ENCODE assay signal across 22 mouse cellular contexts in the genomic region with DNA sequence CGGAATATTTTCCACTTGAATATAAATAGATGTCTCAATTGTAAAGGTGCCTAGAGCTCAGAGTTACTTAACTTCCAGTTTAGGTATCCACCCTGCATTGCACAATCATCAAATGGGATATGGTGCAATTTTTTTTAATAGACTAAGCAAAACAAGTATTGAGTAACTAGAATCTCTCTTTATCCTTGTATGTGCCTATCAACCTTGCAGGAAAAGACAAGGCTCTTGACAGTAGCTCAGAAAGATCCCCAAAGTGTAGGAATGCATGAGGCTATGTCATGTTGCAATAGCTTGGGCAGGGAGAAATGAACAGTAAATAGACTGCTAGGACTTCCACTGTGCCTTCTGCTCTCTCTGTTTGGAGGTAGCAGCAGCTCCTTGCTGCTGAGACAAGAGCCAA.
DNase-seq lines count a peak whose midpoint lies in the region; TF ChIP-seq lines count a peak whose summit lies in the region.
"Had no signal": no experiment of that assay in that cellular context is flagged by ENCODE, and none has a peak within 500 bp of the region (broad histone marks: within the 10 kb centered on the region; RNA-seq: fewer than 3 reads in every experiment).

No protein-coding gene starts in this region.

- H3K27ac ChIP-seq in gastrocnemius, adult 2 months, result peak overlapping the region; percentile 68
- H3K27ac ChIP-seq: embryonic facial prominence, embryonic 13.5 days; heart, embryonic 10.5 days; hindbrain, embryonic 12.5 days; kidney, postnatal 0 days; limb, embryonic 15.5 days; midbrain, embryonic 15.5 days; neural tube, embryonic 15.5 days had no signal

- WGBS in lung, adult 2 months, result 51% methylated on average over 1 of the region's 1 CpGs

- intact Hi-C loops in gastrocnemius, adult 2 months (cut with DNase I), result loop anchor here (5.0 kb wide), 1 partner anchor 115 kb away; no protein-coding TSS in a partner anchor

- peaks cover 2% of the 10 kb centered on the region for H3K4me1 ChIP-seq in lung, adult 2 months (ENCODE audit: control insufficient read depth, insufficient read depth, low read length)
- H3K4me1 ChIP-seq: heart, embryonic 10.5 days; hindbrain, embryonic 12.5 days; midbrain, embryonic 15.5 days; neural tube, embryonic 15.5 days had no signal

- DNase-seq in gastrocnemius, adult 2 months, result no peak
- DNase-seq in gastrocnemius, postnatal 4 days (ENCODE audit: low spot score in 2 of 2), result no peak
- DNase-seq in lung, postnatal 36 days, result peak; percentile 79
- no peak for DNase-seq in lung, adult 2 months
- peak; percentile 81 for DNase-seq in fat pad, adult 2 months (ENCODE audit: extremely low read depth, low read depth, low spot score)
- no peak for DNase-seq in thymus, postnatal 36 days
- DNase-seq in kidney, postnatal 14 days, result no peak
- no peak for DNase-seq in thymus, postnatal 14 days
- DNase-seq: adrenal gland, postnatal 36 days; cerebellum, adult 8-10 months; gastrocnemius, postnatal 10 days; kidney, adult 18-20 months; lung, embryonic 14.5 days; right cerebral cortex, postnatal 14 days; thymus, adult 18-20 months had no signal

- no peak for TF ChIP-seq CTCF in gastrocnemius, adult 2 months (IDR thresholded peaks at IDR 0.05)
- no peak for TF ChIP-seq CTCF in lung, adult 2 months (IDR thresholded peaks at IDR 0.05; ENCODE audit: insufficient read depth, low read length)

- H3K4me3 ChIP-seq in gastrocnemius, adult 2 months, result no peak overlapping the region
- H3K4me3 ChIP-seq in lung, adult 2 months (replicated peaks; ENCODE audit: extremely low read depth, low read depth, low read length), result no peak overlapping the region
- H3K4me3 ChIP-seq: embryonic facial prominence, embryonic 13.5 days; heart, embryonic 10.5 days; hindbrain, embryonic 12.5 days; limb, embryonic 15.5 days; midbrain, embryonic 15.5 days; neural tube, embryonic 15.5 days had no signal

- no peak for TF ChIP-seq POLR2A in lung, adult 2 months (IDR thresholded peaks at IDR 0.05; ENCODE audit: borderline replicate concordance, extremely low read depth, low read depth, low read length)

Comparison
In these comparisons a context has a peak if more than half of its experiments do, and no peak if none do; other contexts are left out.
1. DNase-seq: peak in lung, postnatal 36 days (single experiment) and fat pad, adult 2 months (single experiment); none in gastrocnemius, adult 2 months (single experiment), gastrocnemius, postnatal 4 days (0 of 2), lung, adult 2 months (single experiment), thymus, postnatal 36 days (0 of 2), kidney, postnatal 14 days (single experiment) and thymus, postnatal 14 days (single experiment).